Mouse (Mus musculus) small intestine, adult 2 months (tissue): ENCODE results near the gene Pde1c. TPM values are rescaled to one million over a fixed set of nuclear protein-coding genes. Genes with fewer than 3 reads are reported as not detected.

ENCODE experiments used
- H3K27ac ChIP-seq: fragments of 200-500 bp; 2 replicates; pipeline ENCODE4 v1.5.1; 2012; ENCODE audit warnings: low read depth, low read length, control low read depth, inconsistent platforms; ENCODE audit not compliant: insufficient read depth
- H3K27me3 ChIP-seq: fragments of 200-500 bp; 2 replicates; pipeline ENCODE4 v1.6.1; 2012; ENCODE audit warnings: mild to moderate bottlenecking, moderate library complexity, low read length, inconsistent platforms; ENCODE audit not compliant: control insufficient read depth, insufficient read depth
- H3K36me3 ChIP-seq: fragments of 200-500 bp; 2 replicates; pipeline ENCODE4 v1.6.1; 2012; ENCODE audit warnings: mild to moderate bottlenecking, low read length, control low read depth, inconsistent platforms; ENCODE audit not compliant: control insufficient read depth, insufficient read depth
- H3K4me1 ChIP-seq: fragments of 200-500 bp; 2 replicates; pipeline ENCODE4 v1.6.1; 2012; ENCODE audit warnings: low read length, inconsistent platforms, mixed read lengths; ENCODE audit not compliant: control insufficient read depth, insufficient read depth, insufficient read length
- H3K4me3 ChIP-seq: fragments of 200-500 bp; 2 replicates; pipeline ENCODE4 v1.5.1; 2012; ENCODE audit warnings: low read depth, mild to moderate bottlenecking, control low read depth, inconsistent platforms, low read length, moderate library complexity
- CTCF ChIP-seq: fragments of 200-500 bp; IDR thresholded peaks from 2 replicates; pipeline ENCODE4 v1.5.1; 2012; ENCODE audit warnings: low read depth, mild to moderate bottlenecking, control low read depth, inconsistent platforms, low read length, moderate library complexity, mixed read lengths; ENCODE audit not compliant: insufficient replicate concordance, insufficient read length; ENCODE audit errors: extremely low read depth
- POLR2A ChIP-seq: fragments of 200-500 bp; IDR thresholded peaks from 2 replicates; pipeline ENCODE4 v1.6.1; 2012; ENCODE audit warnings: low read depth, mild to moderate bottlenecking, control low read depth, inconsistent platforms, low read length, moderate library complexity
- WGBS: fragments of 180-500 bp; shearing (Covaris S2); methylation state at CpG from one replicate; pipeline ENCODE4 v1.1.7; 2018; 5-methylcytosine and 5-hydroxymethylcytosine counted together
- polyA plus RNA-seq: library from polyadenylated mRNA; depleted of rRNA; stranded (reverse); fragments of >200 nt; gene quantifications from 2 replicates; pipeline ENCODE4 v1.2.3, GENCODE M21; 2012

Gene Pde1c
- polyA plus RNA-seq, 1 experiment: 0.18 TPM

- H3K36me3 ChIP-seq: no peaks in the 10 kb centered on the region
- H3K4me3 ChIP-seq: no peak overlapping the region
- H3K4me1 ChIP-seq: no peaks in the 10 kb centered on the region
- WGBS: 85% methylated on average over 4 of the region's 4 CpGs
- TF ChIP-seq CTCF: no peak
- no peak for TF ChIP-seq POLR2A
- H3K27me3 ChIP-seq: no peaks in the 10 kb centered on the region
- H3K27ac ChIP-seq: no peak overlapping the region
These were observed 127.4 kb downstream of the Pde1c start for GRCm38 (mm10) chr6:56441501-56441900.

DNA sequence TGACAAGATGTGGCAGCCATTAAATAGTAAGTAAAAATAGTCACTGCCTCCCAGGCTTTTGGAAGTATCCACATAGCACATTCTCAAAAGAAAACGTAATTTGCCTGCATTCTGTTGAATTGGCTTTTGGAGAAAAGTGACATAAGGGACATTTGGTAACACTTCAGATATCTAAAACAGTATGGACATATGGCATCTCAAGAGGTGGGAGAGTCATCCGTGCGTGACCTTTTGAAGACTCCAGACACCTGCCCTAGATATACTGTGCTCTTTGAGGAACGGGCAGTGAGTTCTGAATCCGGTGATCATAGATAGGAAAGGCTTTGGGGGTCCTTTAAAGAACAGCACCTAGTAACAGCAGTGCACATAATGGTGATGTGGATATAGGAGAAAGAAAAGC is 143.1 kb downstream of the Pde1c start:
- 86% methylated on average over 5 of the region's 5 CpGs for WGBS
- H3K27me3 ChIP-seq: no peaks in the 10 kb centered on the region
- TF ChIP-seq POLR2A (no peak), CTCF (no peak)
- no peak overlapping the region for H3K4me3 ChIP-seq
- H3K36me3 ChIP-seq: no peaks in the 10 kb centered on the region
- no peak overlapping the region for H3K27ac ChIP-seq
- no peaks in the 10 kb centered on the region for H3K4me1 ChIP-seq

- H3K27ac ChIP-seq: no peak overlapping the region
- no peaks in the 10 kb centered on the region for H3K27me3 ChIP-seq
- H3K36me3 ChIP-seq: no peaks in the 10 kb centered on the region
- TF ChIP-seq CTCF (no peak), POLR2A (no peak)
- H3K4me1 ChIP-seq: no peaks in the 10 kb centered on the region
- no peak overlapping the region for H3K4me3 ChIP-seq
- WGBS: 61% methylated on average over 3 of the region's 3 CpGs
These were observed 146.0 kb downstream of the Pde1c start for GRCm38 (mm10) chr6:56422866-56423265.

GRCm38 (mm10) chr6:56416191-56416590 is 152.7 kb downstream of the Pde1c start:
- H3K27me3 ChIP-seq: no peaks in the 10 kb centered on the region
- no peak overlapping the region for H3K4me3 ChIP-seq
- no peaks in the 10 kb centered on the region for H3K36me3 ChIP-seq
- no peaks in the 10 kb centered on the region for H3K4me1 ChIP-seq
- 79% methylated on average over 4 of the region's 4 CpGs for WGBS
- no peak for TF ChIP-seq CTCF
- TF ChIP-seq POLR2A: no peak
- H3K27ac ChIP-seq: no peak overlapping the region

- H3K27ac ChIP-seq: no peak overlapping the region
- H3K36me3 ChIP-seq: no peaks in the 10 kb centered on the region
- H3K27me3 ChIP-seq: no peaks in the 10 kb centered on the region
- no peak for TF ChIP-seq POLR2A
- no peak for TF ChIP-seq CTCF
- no peaks in the 10 kb centered on the region for H3K4me1 ChIP-seq
- 76% methylated on average over 5 of the region's 5 CpGs for WGBS
- no peak overlapping the region for H3K4me3 ChIP-seq
These were observed 179.7 kb downstream of the Pde1c start for GRCm38 (mm10) chr6:56389178-56389577.

- Histone ChIP-seq H3K4me1 (no peaks in the 10 kb centered on the region), H3K4me3 (no peak overlapping the region), H3K27me3 (no peaks in the 10 kb centered on the region), H3K27ac (no peak overlapping the region), H3K36me3 (no peaks in the 10 kb centered on the region)
- TF ChIP-seq CTCF: no peak
- no peak for TF ChIP-seq POLR2A
- WGBS: 89% methylated on average over 3 of the region's 3 CpGs
These were observed 192.5 kb downstream of the Pde1c start for GRCm38 (mm10) chr6:56376359-56376758.

DNA sequence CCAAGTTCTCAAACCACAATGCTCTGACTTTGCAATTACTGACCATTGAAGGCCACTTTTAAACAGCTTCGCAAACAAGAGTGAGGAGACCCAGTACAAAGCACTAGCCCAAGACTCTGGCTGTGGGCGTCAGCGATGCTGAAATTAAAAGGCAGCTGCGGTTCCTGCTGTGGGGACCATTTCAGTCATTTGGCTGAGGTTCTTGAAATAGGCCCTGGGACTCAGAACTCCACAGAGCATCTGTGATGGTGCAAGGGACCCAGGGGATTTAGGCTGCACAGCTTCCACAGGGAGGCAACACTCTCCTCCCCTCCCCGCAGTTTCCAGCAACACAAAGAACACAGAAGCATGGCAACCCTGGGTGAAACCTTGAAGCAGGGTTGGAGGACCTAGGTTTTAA is 194.7 kb downstream of the Pde1c start:
- WGBS: 86% methylated on average over 5 of the region's 5 CpGs
- TF ChIP-seq CTCF (no peak), POLR2A (no peak)
- Histone ChIP-seq H3K36me3 (no peaks in the 10 kb centered on the region), H3K27ac (no peak overlapping the region), H3K4me1 (no peaks in the 10 kb centered on the region), H3K4me3 (no peak overlapping the region), H3K27me3 (no peaks in the 10 kb centered on the region)

- 91% methylated on average over 3 of the region's 3 CpGs for WGBS
- no peaks in the 10 kb centered on the region for H3K36me3 ChIP-seq
- no peaks in the 10 kb centered on the region for H3K4me1 ChIP-seq
- no peaks in the 10 kb centered on the region for H3K27me3 ChIP-seq
- TF ChIP-seq POLR2A (no peak), CTCF (no peak)
- H3K27ac ChIP-seq: no peak overlapping the region
- H3K4me3 ChIP-seq: no peak overlapping the region
These were observed 195.2 kb downstream of the Pde1c start for GRCm38 (mm10) chr6:56373753-56374152.
